Mouse (Mus musculus) gastrocnemius, postnatal 36 days (tissue): ENCODE data around the gene Grin2b. TPM values are rescaled to one million over a fixed set of nuclear protein-coding genes. Genes with fewer than 3 reads are reported as not detected.

Source experiments
- DNase-seq, 2 experiments: peaks; one replicate each; pipeline ENCODE4 v3.0.0; 2022
- intact Hi-C: fragments of 180-260 bp; cut with DNase I; formaldehyde crosslinking; loops from one replicate; pipeline ENCODE4 v1.15.1; 2025
- total RNA-seq, 2 experiments: library from RNA; stranded (reverse); gene quantifications; 2 replicates each; pipeline ENCODE4 v1.2.3; 2021

Grin2b gene
- total RNA-seq, 2 experiments from 2014 or later, result 0.02 to 0.03 TPM

DNA sequence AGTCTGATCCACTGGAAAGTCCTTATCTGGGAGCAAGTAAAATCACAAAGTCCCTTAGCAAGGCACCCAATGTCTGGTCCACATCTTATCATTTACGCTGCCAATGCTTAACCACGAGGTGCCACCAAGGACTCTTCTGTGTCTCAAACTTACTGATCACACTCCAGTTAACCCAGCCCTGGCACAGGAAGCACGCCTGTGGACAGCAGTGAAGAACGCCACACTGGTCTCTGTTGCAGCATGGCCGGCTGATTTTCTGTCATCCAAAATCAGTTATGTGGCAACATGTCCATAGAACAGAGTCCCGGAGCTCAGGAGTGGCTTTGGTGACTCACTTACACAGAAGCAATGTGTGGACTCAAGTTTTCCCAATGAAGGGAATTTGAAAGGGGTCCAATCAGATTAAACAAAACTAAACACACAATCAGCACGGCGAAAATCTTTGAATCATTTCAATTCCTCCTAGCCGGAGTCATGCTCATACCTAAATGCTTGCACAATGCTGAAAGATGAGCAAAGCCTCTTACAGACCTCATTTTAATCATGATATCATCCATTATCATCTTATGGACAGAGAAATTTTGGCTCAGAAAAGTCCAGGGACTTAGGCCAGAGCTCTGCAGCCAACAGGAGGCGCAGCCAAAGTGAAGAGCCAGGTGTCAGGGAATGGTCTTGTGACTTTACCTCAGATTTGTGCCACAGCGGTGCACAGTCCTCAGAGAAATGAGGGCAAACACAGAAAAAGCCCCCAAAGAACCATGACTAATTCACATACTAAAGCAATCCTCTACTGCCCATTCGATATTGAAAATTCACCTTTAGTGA lies 159.5 kb downstream of the Grin2b start:
- no peak for DNase-seq
- intact Hi-C loops, result no loop called here

DNA sequence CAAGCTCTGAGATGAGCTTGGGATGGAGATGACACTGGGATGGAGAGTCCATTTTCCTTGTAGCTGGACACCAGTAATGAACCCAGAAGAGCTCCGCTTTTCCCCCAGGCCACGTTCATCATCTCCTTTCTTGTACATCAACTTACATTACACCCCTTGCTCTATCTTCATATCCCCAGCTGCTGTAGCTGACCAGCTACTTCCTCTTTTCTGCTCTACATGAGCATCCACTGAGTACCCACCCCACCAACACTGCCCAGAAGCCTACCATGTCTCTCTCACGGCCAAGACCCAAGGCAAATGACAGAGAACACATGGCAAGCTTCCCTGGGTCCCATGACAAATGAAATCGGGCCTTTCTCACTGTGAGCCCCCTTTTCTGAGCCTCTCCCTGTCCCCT lies 161.8 kb downstream of the Grin2b start:
- DNase-seq, result no peak
- intact Hi-C loops, result no loop called here

DNA sequence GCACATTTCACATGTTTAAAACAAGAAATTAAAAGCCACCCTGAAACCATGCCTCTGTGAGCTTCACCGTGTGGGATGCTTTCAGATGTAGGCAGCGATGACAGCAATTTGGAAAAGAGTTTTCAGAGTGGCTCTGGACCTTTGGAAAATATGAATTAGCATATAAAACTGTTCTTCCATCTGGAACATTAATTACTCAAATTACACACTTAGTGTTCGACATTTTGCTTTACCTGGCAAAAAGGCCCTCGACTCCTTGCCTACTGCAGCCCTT lies 162.3 kb downstream of the Grin2b start:
- no peak for DNase-seq
- intact Hi-C loops, result no loop called here

- DNase-seq, result no peak
- intact Hi-C loops, result no loop called here
These were observed 162.8 kb downstream of the Grin2b start for GRCm38 (mm10) chr6:136010290-136011037.

GRCm38 (mm10) chr6:136008120-136008519 lies 165.2 kb downstream of the Grin2b start:
- intact Hi-C loops, result no loop called here
- no peak for DNase-seq

DNA sequence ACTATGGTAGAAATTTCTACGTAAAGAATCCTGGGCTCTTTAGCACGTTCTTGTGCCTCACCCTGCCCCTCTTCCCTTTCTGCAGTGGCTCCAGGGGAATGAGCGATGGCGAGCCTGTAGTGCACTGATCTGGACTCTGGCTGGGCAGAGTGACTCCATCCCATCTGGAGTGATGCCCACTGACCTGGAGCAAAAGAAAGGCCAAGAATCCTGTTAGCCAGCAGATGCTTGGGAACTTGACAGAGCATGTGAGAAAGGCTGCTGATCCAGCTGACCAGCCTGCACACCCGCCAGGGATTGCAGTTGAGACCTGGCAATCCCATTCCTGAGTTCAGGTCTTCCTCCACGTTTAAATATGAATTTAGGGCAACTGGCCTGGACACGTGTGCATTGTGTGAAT lies 178.6 kb downstream of the Grin2b start:
- intact Hi-C loops, result no loop called here
- no peak for DNase-seq

DNA sequence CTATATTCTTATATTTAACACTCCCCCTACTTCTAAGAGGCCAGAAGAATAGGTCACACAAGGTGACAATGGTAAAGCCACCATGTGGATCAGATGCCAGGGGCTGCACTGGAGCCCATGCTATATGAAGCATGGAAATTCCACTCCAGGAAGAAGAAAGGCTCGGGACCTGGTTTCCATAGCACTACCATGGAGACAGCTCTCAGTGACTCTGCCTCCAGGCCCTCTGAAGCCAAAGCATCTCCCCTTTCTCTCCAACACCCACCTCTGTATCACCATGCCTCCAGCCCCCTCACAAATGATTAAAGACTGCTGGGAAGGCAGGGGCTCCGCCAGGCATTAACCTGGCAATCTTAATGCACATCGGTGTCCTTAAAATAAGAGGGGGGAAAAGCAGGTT lies 179.4 kb downstream of the Grin2b start:
- no peak for DNase-seq
- intact Hi-C loops, result no loop called here

GRCm38 (mm10) chr6:135993378-135993777 lies 179.9 kb downstream of the Grin2b start:
- DNase-seq, result no peak
- intact Hi-C loops, result no loop called here

GRCm38 (mm10) chr6:135976106-135976505 lies 197.2 kb downstream of the Grin2b start:
- intact Hi-C loops, result no loop called here
- DNase-seq, result no peak

GRCm38 (mm10) chr6:135972481-135972880 lies 200.8 kb downstream of the Grin2b start:
- intact Hi-C loops, result no loop called here
- no peak for DNase-seq

GRCm38 (mm10) chr6:135971481-135971880 lies 201.8 kb downstream of the Grin2b start:
- intact Hi-C loops, result no loop called here
- DNase-seq, result no peak

DNA sequence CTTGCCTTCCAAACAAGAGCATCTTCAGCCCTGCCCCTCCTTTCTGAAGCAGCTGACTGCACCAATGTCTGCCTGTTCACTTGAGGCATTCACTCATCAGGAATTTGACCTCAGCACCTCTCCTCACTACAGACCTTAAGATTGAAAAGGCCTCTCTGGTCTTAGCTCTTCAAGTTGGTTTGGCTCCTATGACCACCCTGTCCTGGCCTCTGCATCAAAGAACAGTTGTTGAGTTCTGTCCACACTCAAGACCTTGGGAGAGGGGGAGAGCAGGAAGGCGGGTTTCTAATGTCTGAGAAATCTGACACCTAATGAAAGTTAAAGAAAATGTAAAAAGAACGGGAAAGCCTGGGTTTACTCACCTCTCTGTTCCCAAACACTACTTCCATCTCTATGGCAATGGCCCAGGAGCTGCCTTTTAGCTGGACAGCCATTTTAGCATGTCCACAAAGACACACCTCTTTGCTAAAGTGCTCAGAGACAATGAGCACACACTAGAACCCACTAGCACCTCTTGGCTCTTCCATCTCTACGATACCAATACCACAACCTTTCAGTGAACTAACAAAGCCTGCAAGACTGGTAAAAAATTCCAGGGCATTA lies 202.5 kb downstream of the Grin2b start:
- intact Hi-C loops, result no loop called here
- no peak for DNase-seq

DNA sequence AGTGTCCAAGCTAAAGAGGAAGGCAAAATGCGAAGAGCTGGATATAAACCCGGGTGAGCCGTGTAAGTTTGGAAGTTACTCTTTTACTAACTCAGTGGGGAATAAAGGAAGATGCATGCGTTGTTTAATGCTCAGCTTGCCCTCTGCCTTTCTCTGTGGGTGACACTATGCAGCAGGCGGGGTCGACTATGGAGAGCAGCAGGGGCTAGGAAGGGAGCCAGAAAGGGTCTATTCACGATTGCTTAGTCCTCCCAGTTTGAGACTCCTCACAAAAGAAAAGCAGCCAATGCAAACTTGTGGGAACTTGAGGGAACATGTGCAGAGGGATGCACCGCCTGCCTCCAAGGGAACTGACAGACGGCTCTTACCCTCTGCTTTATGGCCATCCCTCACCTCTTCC lies 211.5 kb downstream of the Grin2b start:
- intact Hi-C loops, result no loop called here
- DNase-seq, result no peak

DNA sequence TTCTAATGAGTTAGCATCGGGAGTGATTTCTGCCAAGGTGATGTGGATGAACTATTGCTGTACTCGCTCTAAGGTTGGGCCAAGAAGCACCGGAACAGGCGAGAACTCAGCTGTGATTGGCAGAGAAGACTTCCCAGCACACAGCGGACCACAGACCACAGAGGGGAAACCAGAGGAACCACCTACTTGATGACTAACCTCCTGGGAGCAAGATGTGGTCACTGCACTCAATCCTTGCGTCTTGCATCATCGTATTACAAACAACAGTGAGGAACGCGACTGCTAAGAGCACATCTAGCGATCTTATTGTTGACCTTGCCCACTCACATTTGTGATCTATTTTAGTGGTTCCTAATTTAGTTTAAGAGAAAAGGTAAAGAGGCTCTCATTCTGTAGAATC lies 213.7 kb downstream of the Grin2b start:
- DNase-seq, result no peak
- intact Hi-C loops, result no loop called here

DNA sequence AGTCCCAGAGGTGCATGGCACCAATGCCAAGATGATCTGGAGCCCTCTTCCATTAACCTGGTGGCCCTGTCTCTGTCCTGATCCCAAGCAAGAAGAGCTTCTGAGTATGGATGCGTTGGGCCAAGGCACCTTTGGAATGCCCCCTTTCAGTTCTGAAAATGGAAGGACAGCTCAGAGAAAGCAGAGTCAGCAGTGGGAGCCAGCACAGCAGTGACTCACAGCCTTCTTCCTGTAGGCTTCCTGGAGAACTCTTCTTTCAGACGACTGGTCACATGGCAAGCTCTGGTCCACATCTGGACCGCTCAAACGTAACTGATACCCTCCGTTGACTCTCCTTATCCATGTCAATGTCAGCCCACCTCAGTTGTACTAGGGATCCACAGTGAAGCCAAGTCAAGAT lies 221.6 kb downstream of the Grin2b start:
- intact Hi-C loops, result no loop called here
- DNase-seq, result no peak

GRCm38 (mm10) chr6:135945511-135945910 lies 227.8 kb downstream of the Grin2b start:
- DNase-seq, result no peak
- intact Hi-C loops, result no loop called here

GRCm38 (mm10) chr6:135944358-135944757 lies 229.0 kb downstream of the Grin2b start:
- intact Hi-C loops, result no loop called here
- DNase-seq, result no peak

DNA sequence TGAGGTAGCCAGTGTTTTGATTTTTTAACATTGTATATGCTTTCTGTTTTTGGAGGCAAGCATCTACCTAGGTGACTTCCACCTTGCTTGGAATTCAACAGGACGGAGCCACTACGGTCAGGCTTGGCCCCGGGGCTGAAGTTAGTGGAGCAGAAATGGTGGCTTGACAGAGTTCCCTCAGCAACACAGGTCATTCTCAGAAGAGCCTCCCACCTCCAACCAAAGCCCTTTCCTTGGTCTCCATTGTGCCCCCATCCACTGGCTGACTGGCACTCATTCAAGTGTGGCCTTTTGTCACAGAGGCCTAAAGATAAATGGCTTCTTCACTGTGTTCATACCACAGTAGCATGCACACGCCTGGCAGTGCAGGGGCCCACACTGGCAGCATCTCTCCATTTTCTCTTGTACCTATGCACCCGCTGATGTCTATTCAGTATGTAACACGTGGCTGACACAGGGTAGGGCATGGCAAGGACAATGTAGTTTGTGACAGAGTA lies 230.1 kb downstream of the Grin2b start:
- intact Hi-C loops, result no loop called here
- no peak for DNase-seq

- intact Hi-C loops, result no loop called here
- no peak for DNase-seq
These were observed 240.4 kb downstream of the Grin2b start for GRCm38 (mm10) chr6:135932924-135933323.

- DNase-seq, result no peak
- intact Hi-C loops, result no loop called here
These were observed 240.9 kb downstream of the Grin2b start for GRCm38 (mm10) chr6:135932400-135932920.

GRCm38 (mm10) chr6:135917676-135918075 lies 255.6 kb downstream of the Grin2b start:
- DNase-seq, result no peak
- intact Hi-C loops, result no loop called here
